Mouse (Mus musculus): ENCODE measurements at regions not wholly inside any gene's neighbourhood (a gene's known extent, or its start where the extent isn't known, plus 50 kb on each side); places are given as distances from the start of the nearest gene placed in this dataset.

DNA sequence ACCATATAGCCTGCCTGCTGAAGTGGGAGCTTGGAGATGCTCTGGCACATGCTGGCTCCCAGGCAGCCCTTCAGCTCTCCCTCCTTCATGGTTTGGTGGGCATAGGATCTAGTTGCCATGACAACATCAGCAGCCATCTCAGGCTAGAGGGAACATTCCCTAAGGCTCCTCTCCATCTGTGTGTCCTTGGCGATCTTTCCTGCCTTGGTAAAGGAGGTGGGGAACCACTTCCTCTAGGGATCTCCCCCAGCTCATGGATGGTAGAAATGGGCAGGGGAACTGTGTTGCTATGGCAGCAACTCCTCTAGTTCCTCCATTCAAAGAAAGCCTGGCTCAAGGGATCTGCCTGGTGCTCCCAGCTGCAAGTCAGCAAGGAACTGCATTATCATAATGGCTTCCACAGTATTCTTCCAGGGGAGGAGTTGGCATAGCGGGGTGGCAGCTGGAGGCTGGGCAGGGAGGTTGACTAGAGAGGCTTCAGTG lies 74.6 kb upstream of the Gpr158 start:
- no peak overlapping the region for H3K4me3 ChIP-seq (ENCODE audit: low read depth, low read length)
- DNase-seq (ENCODE audit: low spot score, missing footprints) (no peak), ATAC-seq (ENCODE audit: low FRiP score) (peak; percentile 82)
- H3K9ac ChIP-seq (ENCODE audit: low read length): no peak overlapping the region
- H3K4me1 ChIP-seq (ENCODE audit: control insufficient read depth, insufficient read depth, low read length): no peaks in the 10 kb centered on the region
- H3K27ac ChIP-seq (ENCODE audit: low read depth, low read length): no peak overlapping the region
- no peaks in the 10 kb centered on the region for H3K9me3 ChIP-seq (ENCODE audit: control insufficient read depth, low read length)
- H3K27me3 ChIP-seq (ENCODE audit: control insufficient read depth, insufficient read depth, low read length): no peaks in the 10 kb centered on the region
- 39% methylated on average over 2 of the region's 2 CpGs for WGBS
- no peaks in the 10 kb centered on the region for H3K36me3 ChIP-seq (ENCODE audit: control insufficient read depth, insufficient read depth, low read length)
- H3K4me2 ChIP-seq: no peak overlapping the region

GRCm38 (mm10) chr2:21294002-21294401 lies 73.3 kb upstream of the Gpr158 start:
- Histone ChIP-seq H3K27ac (ENCODE audit: low read depth, low read length) (no peak overlapping the region), H3K9me3 (ENCODE audit: control insufficient read depth, low read length) (no peaks in the 10 kb centered on the region), H3K36me3 (ENCODE audit: control insufficient read depth, insufficient read depth, low read length) (no peaks in the 10 kb centered on the region), H3K4me2 (no peak overlapping the region), H3K27me3 (ENCODE audit: control insufficient read depth, insufficient read depth, low read length) (no peaks in the 10 kb centered on the region), H3K4me1 (ENCODE audit: control insufficient read depth, insufficient read depth, low read length) (no peaks in the 10 kb centered on the region), H3K4me3 (ENCODE audit: low read depth, low read length) (no peak overlapping the region), H3K9ac (ENCODE audit: low read length) (no peak overlapping the region)
- ATAC-seq (ENCODE audit: low FRiP score) (no peak), DNase-seq (ENCODE audit: low spot score, missing footprints) (no peak)
- 65% methylated on average over 2 of the region's 2 CpGs for WGBS

GRCm38 (mm10) chr2:21299681-21300080 lies 67.7 kb upstream of the Gpr158 start:
- Histone ChIP-seq H3K27me3 (ENCODE audit: control insufficient read depth, insufficient read depth, low read length) (no peaks in the 10 kb centered on the region), H3K9me3 (ENCODE audit: control insufficient read depth, low read length) (no peaks in the 10 kb centered on the region), H3K27ac (ENCODE audit: low read depth, low read length) (no peak overlapping the region), H3K4me1 (ENCODE audit: control insufficient read depth, insufficient read depth, low read length) (no peaks in the 10 kb centered on the region), H3K9ac (ENCODE audit: low read length) (no peak overlapping the region), H3K36me3 (ENCODE audit: control insufficient read depth, insufficient read depth, low read length) (no peaks in the 10 kb centered on the region), H3K4me3 (ENCODE audit: low read depth, low read length) (no peak overlapping the region), H3K4me2 (no peak overlapping the region)
- WGBS: 92% methylated on average over 5 of the region's 5 CpGs
- DNase-seq (ENCODE audit: low spot score, missing footprints) (no peak), ATAC-seq (ENCODE audit: low FRiP score) (no peak)
